Mouse (Mus musculus) midbrain, embryonic 15.5 days (tissue): ENCODE measurements around the gene Atp6v1g1. TPM values are rescaled to one million over a fixed set of nuclear protein-coding genes. Genes with fewer than 3 reads are reported as not detected.
A peak's percentile ranks its signal among the peaks of the same experiment; 100 is the strongest.

Source experiments
- ATAC-seq: fragments of 200-750 bp; cut with Nextera tagmentation; replicated peaks from 2 replicates; pipeline ENCODE4 v1.8.0; 2017; ENCODE audit warnings: moderate TSS enrichment
- H3K27ac ChIP-seq: fragments of 300-500 bp; sonication (generic); 2 replicates; pipeline ENCODE4 v1.5.1; 2015; ENCODE audit warnings: mild to moderate bottlenecking, inconsistent platforms
- H3K27me3 ChIP-seq: fragments of 300-500 bp; sonication (generic); replicated peaks from 2 replicates; pipeline ENCODE4 v1.6.1; 2015; ENCODE audit warnings: inconsistent platforms
- H3K36me3 ChIP-seq: fragments of 300-500 bp; sonication (generic); replicated peaks from 2 replicates; pipeline ENCODE4 v1.6.1; 2015; ENCODE audit warnings: inconsistent platforms
- H3K4me1 ChIP-seq: fragments of 300-500 bp; sonication (generic); 2 replicates; pipeline ENCODE4 v1.6.1; 2015; ENCODE audit warnings: inconsistent platforms
- H3K4me2 ChIP-seq: fragments of 300-500 bp; sonication (generic); 2 replicates; pipeline ENCODE4 v1.6.1; 2015; ENCODE audit warnings: inconsistent platforms, mild to moderate bottlenecking, moderate library complexity
- H3K4me3 ChIP-seq: fragments of 300-500 bp; sonication (generic); 2 replicates; pipeline ENCODE4 v1.5.1; 2015; ENCODE audit warnings: mild to moderate bottlenecking, inconsistent platforms
- H3K9ac ChIP-seq: fragments of 300-500 bp; sonication (generic); 2 replicates; pipeline ENCODE4 v1.6.1; 2015; ENCODE audit warnings: mild to moderate bottlenecking, inconsistent platforms
- H3K9me3 ChIP-seq: fragments of 300-500 bp; sonication (generic); 2 replicates; pipeline ENCODE4 v1.6.1; 2016; ENCODE audit warnings: inconsistent platforms
- WGBS: fragments of 180-500 bp; shearing (Covaris S2); methylation state at CpG from one replicate; pipeline ENCODE4 v1.1.7; 2015; ENCODE audit warnings: mixed read lengths; 5-methylcytosine and 5-hydroxymethylcytosine counted together
- polyA plus RNA-seq: library from polyadenylated mRNA; unstranded; fragments of >200 nt; fragmentation: Nextera tagmentation; extraction: Ambion mirVana; gene quantifications from 2 replicates; pipeline ENCODE4 v1.2.1, GENCODE M21; 2015

Gene Atp6v1g1
- polyA plus RNA-seq, 1 experiment from 2014 or later = 410 TPM

GRCm38 (mm10) chr4:63521813-63522419 lies 22.7 kb upstream of the Atp6v1g1 start:
- Histone ChIP-seq H3K27me3 (no peaks in the 10 kb centered on the region), H3K9me3 (no peaks in the 10 kb centered on the region), H3K4me2 (no peak overlapping the region), H3K4me3 (no peak overlapping the region), H3K27ac (no peak overlapping the region), H3K9ac (no peak overlapping the region), H3K36me3 (no peaks in the 10 kb centered on the region), H3K4me1 (no peaks in the 10 kb centered on the region)
- ATAC-seq = no peak
- 89% methylated on average over 2 of the region's 2 CpGs for WGBS

- Histone ChIP-seq H3K36me3 (no peaks in the 10 kb centered on the region), H3K27ac (no peak overlapping the region), H3K9me3 (no peaks in the 10 kb centered on the region), H3K4me1 (no peaks in the 10 kb centered on the region), H3K4me3 (no peak overlapping the region), H3K27me3 (no peaks in the 10 kb centered on the region), H3K4me2 (no peak overlapping the region), H3K9ac (no peak overlapping the region)
- no peak; the same call in 1 of the 2 replicates for ATAC-seq
- 71% methylated on average over 8 of the region's 8 CpGs for WGBS
These were observed 19.1 kb upstream of the Atp6v1g1 start for GRCm38 (mm10) chr4:63525514-63525913.

GRCm38 (mm10) chr4:63528946-63529345 lies 15.6 kb upstream of the Atp6v1g1 start:
- H3K36me3 ChIP-seq = no peaks in the 10 kb centered on the region
- H3K4me2 ChIP-seq = no peak overlapping the region
- no peaks in the 10 kb centered on the region for H3K9me3 ChIP-seq
- H3K27ac ChIP-seq = no peak overlapping the region
- H3K4me1 ChIP-seq = no peaks in the 10 kb centered on the region
- no peaks in the 10 kb centered on the region for H3K27me3 ChIP-seq
- no peak overlapping the region for H3K4me3 ChIP-seq
- no peak overlapping the region for H3K9ac ChIP-seq
- WGBS = 72% methylated on average over 6 of the region's 6 CpGs
- ATAC-seq = 0 out of 2 replicates have a peak, but pooled peaks have one; percentile 24

- 84% methylated on average over 7 of the region's 7 CpGs for WGBS
- Histone ChIP-seq H3K4me3 (no peak overlapping the region), H3K9ac (no peak overlapping the region), H3K27me3 (no peaks in the 10 kb centered on the region), H3K4me1 (no peaks in the 10 kb centered on the region), H3K4me2 (no peak overlapping the region), H3K9me3 (no peaks in the 10 kb centered on the region), H3K27ac (no peak overlapping the region), H3K36me3 (no peaks in the 10 kb centered on the region)
- ATAC-seq = no peak
These were observed 14.2 kb upstream of the Atp6v1g1 start for GRCm38 (mm10) chr4:63530409-63530808.

- H3K36me3 ChIP-seq = no peaks in the 10 kb centered on the region
- no peaks in the 10 kb centered on the region for H3K27me3 ChIP-seq
- 0 out of 2 replicates have a peak overlapping the region, but pooled peaks have one; percentile 40 for H3K27ac ChIP-seq
- peak; percentile 69; the same call in 1 of the 2 replicates for ATAC-seq
- H3K4me2 ChIP-seq = no peak overlapping the region
- H3K4me1 ChIP-seq = peaks cover 7% of the 10 kb centered on the region; the same call in 1 of the 2 replicates
- 62% methylated on average over 4 of the region's 4 CpGs for WGBS
- no peaks in the 10 kb centered on the region for H3K9me3 ChIP-seq
- no peak overlapping the region for H3K9ac ChIP-seq
- no peak overlapping the region for H3K4me3 ChIP-seq
These were observed 7.0 kb upstream of the Atp6v1g1 start for GRCm38 (mm10) chr4:63537602-63538001.

GRCm38 (mm10) chr4:63542209-63542608 lies 2.4 kb upstream of the Atp6v1g1 start:
- H3K9me3 ChIP-seq = no peaks in the 10 kb centered on the region
- H3K27ac ChIP-seq = no peak overlapping the region
- no peak overlapping the region for H3K4me3 ChIP-seq
- H3K4me1 ChIP-seq = peaks cover 31% of the 10 kb centered on the region
- H3K27me3 ChIP-seq = no peaks in the 10 kb centered on the region
- no peaks in the 10 kb centered on the region for H3K36me3 ChIP-seq
- no peak overlapping the region for H3K9ac ChIP-seq
- ATAC-seq = no peak
- H3K4me2 ChIP-seq = no peak overlapping the region
- WGBS = 77% methylated on average over 2 of the region's 2 CpGs

- Histone ChIP-seq H3K36me3 (peaks cover 5% of the 10 kb centered on the region), H3K4me3 (peak overlapping the region; percentile 88), H3K9me3 (no peaks in the 10 kb centered on the region), H3K9ac (no peak overlapping the region), H3K27ac (peak overlapping the region; percentile 87), H3K27me3 (no peaks in the 10 kb centered on the region), H3K4me2 (peak overlapping the region; percentile 70), H3K4me1 (peaks cover 30% of the 10 kb centered on the region)
- ATAC-seq = peak; percentile 79
- 61% methylated on average over 10 of the region's 10 CpGs for WGBS
These were observed 652 bp upstream of the Atp6v1g1 start for GRCm38 (mm10) chr4:63543746-63544493.

GRCm38 (mm10) chr4:63545231-63545958 lies 823 bp downstream of the Atp6v1g1 start:
- Histone ChIP-seq H3K36me3 (peaks cover 13% of the 10 kb centered on the region), H3K4me1 (peaks cover 30% of the 10 kb centered on the region)

GRCm38 (mm10) chr4:63546441-63547055 lies 2.0 kb downstream of the Atp6v1g1 start:
- no peak overlapping the region for H3K9ac ChIP-seq
- no peak overlapping the region for H3K4me3 ChIP-seq
- peak overlapping the region; percentile 70 for H3K4me2 ChIP-seq
- no peaks in the 10 kb centered on the region for H3K9me3 ChIP-seq
- no peak for ATAC-seq
- H3K36me3 ChIP-seq = peaks cover 22% of the 10 kb centered on the region
- peaks cover 30% of the 10 kb centered on the region for H3K4me1 ChIP-seq
- H3K27me3 ChIP-seq = no peaks in the 10 kb centered on the region
- no peak overlapping the region for H3K27ac ChIP-seq
- 79% methylated on average over 6 of the region's 6 CpGs for WGBS

More at GRCm38 (mm10) chr4:63545231-63545958, 823 bp downstream of the Atp6v1g1 start:
- peak; percentile 5; the same call in 1 of the 2 replicates for ATAC-seq
- 10% methylated on average over 26 of the region's 26 CpGs for WGBS
- Histone ChIP-seq H3K4me3 (peak overlapping the region; percentile 88), H3K9me3 (no peaks in the 10 kb centered on the region), H3K27ac (peak overlapping the region; percentile 87), H3K9ac (peak overlapping the region; percentile 90), H3K27me3 (no peaks in the 10 kb centered on the region), H3K4me2 (peak overlapping the region; percentile 70)

- no peaks in the 10 kb centered on the region for H3K27me3 ChIP-seq
- peaks cover 31% of the 10 kb centered on the region for H3K36me3 ChIP-seq
- no peak overlapping the region for H3K9ac ChIP-seq
- WGBS = 58% methylated on average over 1 of the region's 1 CpGs
- peaks cover 30% of the 10 kb centered on the region for H3K4me1 ChIP-seq
- no peak overlapping the region for H3K27ac ChIP-seq
- H3K4me2 ChIP-seq = no peak overlapping the region
- no peak overlapping the region for H3K4me3 ChIP-seq
- no peaks in the 10 kb centered on the region for H3K9me3 ChIP-seq
- no peak for ATAC-seq
These were observed 3.2 kb downstream of the Atp6v1g1 start for GRCm38 (mm10) chr4:63547799-63548198.

- no peak overlapping the region for H3K4me3 ChIP-seq
- H3K9me3 ChIP-seq = no peaks in the 10 kb centered on the region
- H3K27ac ChIP-seq = no peak overlapping the region
- H3K27me3 ChIP-seq = no peaks in the 10 kb centered on the region
- peaks cover 30% of the 10 kb centered on the region for H3K4me1 ChIP-seq
- H3K36me3 ChIP-seq = peaks cover 31% of the 10 kb centered on the region
- H3K9ac ChIP-seq = no peak overlapping the region
- no peak for ATAC-seq
- H3K4me2 ChIP-seq = no peak overlapping the region
- 79% methylated on average over 3 of the region's 3 CpGs for WGBS
These were observed 3.9 kb downstream of the Atp6v1g1 start for GRCm38 (mm10) chr4:63548491-63548890.

GRCm38 (mm10) chr4:63550908-63551307 lies 6.3 kb downstream of the Atp6v1g1 start:
- Histone ChIP-seq H3K27me3 (no peaks in the 10 kb centered on the region), H3K9ac (no peak overlapping the region), H3K4me1 (peaks cover 18% of the 10 kb centered on the region), H3K9me3 (no peaks in the 10 kb centered on the region), H3K4me2 (no peak overlapping the region), H3K4me3 (no peak overlapping the region), H3K27ac (no peak overlapping the region), H3K36me3 (peaks cover 31% of the 10 kb centered on the region)
- WGBS = 94% methylated on average over 3 of the region's 3 CpGs
- no peak for ATAC-seq
